Mouse (Mus musculus) heart, embryonic 12.5 days (tissue): Measurements from ENCODE around the gene Erg28. TPM values are rescaled to one million over a fixed set of nuclear protein-coding genes. Genes with fewer than 3 reads are reported as not detected.
A peak's percentile ranks its signal among the peaks of the same experiment; 100 is the strongest.

Source experiments
- ATAC-seq: fragments of 200-750 bp; cut with Nextera tagmentation; 2 replicates; pipeline ENCODE4 v1.8.0; 2017; ENCODE audit warnings: moderate TSS enrichment, moderate library complexity; ENCODE audit not compliant: insufficient number of reproducible peaks, low FRiP score
- H3K27ac ChIP-seq: fragments of 300-500 bp; sonication (generic); 2 replicates; pipeline ENCODE4 v1.5.1; 2016; ENCODE audit warnings: mild to moderate bottlenecking, moderate library complexity; ENCODE audit not compliant: poor library complexity, severe bottlenecking
- H3K27me3 ChIP-seq: fragments of 300-500 bp; sonication (generic); replicated peaks from 2 replicates; pipeline ENCODE4 v1.6.1; 2016; ENCODE audit warnings: mild to moderate bottlenecking, moderate library complexity
- H3K36me3 ChIP-seq: fragments of 300-500 bp; sonication (generic); 2 replicates; pipeline ENCODE4 v1.6.1; 2016; ENCODE audit warnings: mild to moderate bottlenecking, moderate library complexity
- H3K4me1 ChIP-seq: fragments of 300-500 bp; sonication (generic); replicated peaks from 2 replicates; pipeline ENCODE4 v1.6.1; 2016; ENCODE audit warnings: mild to moderate bottlenecking
- H3K4me2 ChIP-seq: fragments of 300-500 bp; sonication (generic); 2 replicates; pipeline ENCODE4 v1.6.1; 2016; ENCODE audit warnings: mild to moderate bottlenecking, moderate library complexity
- H3K4me3 ChIP-seq: fragments of 300-500 bp; sonication (generic); 2 replicates; pipeline ENCODE4 v1.5.1; 2016; ENCODE audit warnings: mild to moderate bottlenecking
- H3K9ac ChIP-seq: fragments of 300-500 bp; sonication (generic); 2 replicates; pipeline ENCODE4 v1.6.1; 2016; ENCODE audit warnings: mild to moderate bottlenecking, moderate library complexity
- H3K9me3 ChIP-seq: fragments of 300-500 bp; sonication (generic); replicated peaks from 2 replicates; pipeline ENCODE4 v1.6.1; 2016; ENCODE audit warnings: mild to moderate bottlenecking, moderate library complexity
- WGBS: fragments of 180-500 bp; shearing (Covaris S2); methylation state at CpG from one replicate; pipeline ENCODE4 v1.1.7; 2016; 5-methylcytosine and 5-hydroxymethylcytosine counted together
- polyA plus RNA-seq: library from polyadenylated mRNA; unstranded; fragments of >200 nt; fragmentation: Nextera tagmentation; extraction: Ambion mirVana; gene quantifications from 2 replicates; pipeline ENCODE4 v1.2.1, GENCODE M21; 2016

Gene Erg28
- polyA plus RNA-seq, 1 experiment from 2014 or later: 81.3 TPM

DNA sequence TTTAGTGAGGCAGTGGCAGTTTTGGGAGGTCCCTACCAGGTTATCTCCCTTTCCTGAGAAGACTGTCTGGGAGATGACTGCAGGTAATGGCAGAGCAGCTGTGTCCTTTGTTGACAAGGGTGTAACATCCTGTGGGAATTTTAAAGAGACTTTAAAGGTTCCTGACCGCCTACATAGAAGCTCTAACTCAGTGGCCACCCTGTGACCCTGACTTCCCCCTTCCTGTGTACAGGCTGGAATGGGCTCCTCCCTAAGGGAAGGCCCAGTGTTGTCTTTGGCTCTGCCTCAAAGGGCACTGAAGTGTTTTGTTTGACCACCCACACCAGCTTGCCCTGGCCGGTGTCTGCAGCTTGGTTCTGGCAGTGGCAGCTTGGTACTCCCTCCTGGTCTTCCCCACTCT lies 10.8 kb downstream of the Erg28 start:
- no peaks in the 10 kb centered on the region for H3K27me3 ChIP-seq
- H3K4me1 ChIP-seq: peaks cover 38% of the 10 kb centered on the region
- 35% methylated on average over 2 of the region's 2 CpGs for WGBS
- no peak overlapping the region for H3K9ac ChIP-seq
- peaks cover 49% of the 10 kb centered on the region for H3K36me3 ChIP-seq
- H3K4me3 ChIP-seq: no peak overlapping the region
- H3K27ac ChIP-seq: peak overlapping the region; percentile 29; the same call in 1 of the 2 replicates
- H3K4me2 ChIP-seq: no peak overlapping the region
- no peaks in the 10 kb centered on the region for H3K9me3 ChIP-seq
- peak; percentile 66 for ATAC-seq

DNA sequence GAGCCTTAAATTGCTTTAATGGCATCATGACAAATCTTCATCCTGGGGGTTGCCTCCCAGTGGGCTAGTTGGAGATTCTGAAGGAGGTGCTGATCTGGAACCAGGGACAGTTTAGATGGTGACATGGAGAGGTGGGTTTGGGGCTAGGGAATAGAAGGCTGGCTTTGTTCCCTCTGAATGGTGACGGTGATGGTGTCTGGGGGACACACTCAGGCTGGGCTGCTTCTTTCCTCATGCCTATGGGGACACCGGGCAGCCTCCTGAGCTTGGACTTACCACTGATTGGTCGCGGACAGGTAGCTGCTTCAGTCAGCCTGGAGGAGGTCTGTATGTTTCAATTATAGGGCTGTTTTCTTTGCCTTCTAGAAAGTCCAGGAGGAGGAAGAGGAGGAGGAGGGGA lies 12.7 kb downstream of the Erg28 start:
- ATAC-seq: no peak
- Histone ChIP-seq H3K27ac (no peak overlapping the region; the same call in 1 of the 2 replicates), H3K4me3 (no peak overlapping the region), H3K4me2 (no peak overlapping the region), H3K9me3 (no peaks in the 10 kb centered on the region), H3K4me1 (peaks cover 32% of the 10 kb centered on the region), H3K27me3 (no peaks in the 10 kb centered on the region), H3K9ac (no peak overlapping the region), H3K36me3 (peaks cover 36% of the 10 kb centered on the region)
- 93% methylated on average over 4 of the region's 4 CpGs for WGBS

DNA sequence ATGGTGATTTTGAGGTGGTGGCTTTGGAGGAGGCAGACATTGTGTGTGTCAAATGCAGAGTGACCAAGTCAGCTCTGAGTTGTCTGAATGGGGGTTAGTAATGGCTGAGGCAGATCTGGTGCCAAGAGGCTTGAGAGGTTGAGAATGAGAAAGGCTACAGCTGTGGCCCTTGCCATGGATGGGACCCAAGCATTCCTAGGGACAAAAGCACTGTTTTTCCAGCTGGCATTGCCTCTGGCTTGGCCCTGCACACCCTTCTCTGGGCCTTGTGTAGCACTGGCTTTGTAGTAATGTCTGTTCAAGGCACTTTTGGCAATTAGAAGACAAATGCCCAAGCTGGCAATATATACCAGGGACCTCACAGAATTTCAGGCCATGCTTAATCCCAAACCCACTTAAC lies 13.4 kb downstream of the Erg28 start:
- H3K27ac ChIP-seq: no peak overlapping the region
- H3K4me3 ChIP-seq: no peak overlapping the region
- H3K36me3 ChIP-seq: peaks cover 29% of the 10 kb centered on the region
- H3K9ac ChIP-seq: no peak overlapping the region
- no peaks in the 10 kb centered on the region for H3K27me3 ChIP-seq
- no peak for ATAC-seq
- H3K4me1 ChIP-seq: peaks cover 32% of the 10 kb centered on the region
- H3K4me2 ChIP-seq: no peak overlapping the region
- H3K9me3 ChIP-seq: no peaks in the 10 kb centered on the region

DNA sequence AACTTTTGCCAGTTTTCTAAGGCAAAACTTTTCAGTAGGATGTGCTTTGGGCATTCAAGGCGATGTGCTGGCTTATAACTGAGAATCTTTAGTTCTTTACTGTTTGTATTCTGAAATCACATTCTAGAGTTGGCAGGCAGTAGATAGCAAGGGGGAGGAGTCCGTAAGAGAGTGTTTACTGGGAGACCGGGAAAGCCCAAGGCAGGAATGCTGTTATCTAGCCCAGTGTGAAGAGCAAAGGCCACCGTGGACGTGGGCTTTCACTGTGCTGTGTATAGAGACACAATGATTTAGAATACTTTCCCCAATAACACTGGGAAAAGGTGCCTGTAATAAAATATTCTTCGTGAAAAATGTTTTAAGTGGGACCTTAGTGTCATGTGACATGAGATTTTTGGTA lies 14.6 kb downstream of the Erg28 start:
- Histone ChIP-seq H3K27ac (peak overlapping the region; percentile 15), H3K4me1 (peaks cover 32% of the 10 kb centered on the region), H3K9me3 (no peaks in the 10 kb centered on the region), H3K36me3 (peaks cover 19% of the 10 kb centered on the region), H3K4me2 (peak overlapping the region; percentile 31; the same call in 1 of the 2 replicates), H3K4me3 (no peak overlapping the region), H3K27me3 (no peaks in the 10 kb centered on the region), H3K9ac (no peak overlapping the region)
- peak; percentile 77 for ATAC-seq
- WGBS: 22% methylated on average over 6 of the region's 6 CpGs

DNA sequence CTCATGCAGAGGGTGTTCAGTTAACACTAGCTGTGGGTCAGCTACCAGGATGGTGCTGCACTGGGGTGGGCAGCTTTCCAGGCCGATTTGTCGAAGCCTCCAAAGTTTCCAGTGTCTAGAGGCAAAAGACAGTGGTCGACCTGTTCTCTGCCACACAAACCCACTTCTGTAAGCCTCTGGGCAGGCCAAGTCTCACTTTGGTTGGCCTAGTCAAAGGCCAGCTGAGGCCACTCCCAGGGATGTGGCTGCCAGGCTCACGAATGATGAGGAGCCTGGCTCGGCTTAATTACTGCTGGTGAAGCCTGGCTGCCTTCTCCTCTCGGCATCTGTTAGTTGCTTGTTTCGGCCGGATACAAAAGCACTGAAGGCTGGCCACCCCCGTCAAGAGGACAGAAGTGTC lies 24.3 kb downstream of the Erg28 start:
- no peak for ATAC-seq
- WGBS: 55% methylated on average over 9 of the region's 9 CpGs
- Histone ChIP-seq H3K4me1 (no peaks in the 10 kb centered on the region), H3K27ac (no peak overlapping the region), H3K9me3 (no peaks in the 10 kb centered on the region), H3K4me3 (no peak overlapping the region), H3K9ac (no peak overlapping the region), H3K27me3 (no peaks in the 10 kb centered on the region), H3K36me3 (no peaks in the 10 kb centered on the region), H3K4me2 (no peak overlapping the region)

DNA sequence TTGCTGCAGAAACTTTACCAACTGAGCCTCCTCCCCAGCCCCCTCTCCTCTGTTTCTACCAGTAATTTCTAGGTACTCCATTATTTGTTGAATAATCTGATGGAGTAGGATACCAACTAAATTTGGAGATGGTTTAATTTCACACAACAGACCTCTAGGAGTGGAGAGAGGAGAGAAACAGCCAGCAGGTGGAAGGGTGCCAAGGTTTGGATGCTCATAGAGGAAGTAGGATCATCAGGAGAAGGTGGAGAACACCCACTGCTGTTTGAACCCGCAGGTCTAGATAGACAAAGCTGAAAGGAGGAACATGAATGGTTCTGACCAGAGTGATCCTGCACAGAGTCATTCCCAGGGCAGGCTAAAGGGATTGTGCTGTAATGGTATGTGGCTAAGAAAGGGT lies 28.8 kb downstream of the Erg28 start:
- Histone ChIP-seq H3K4me2 (no peak overlapping the region), H3K4me1 (0 out of 2 replicates have a peak, but pooled peaks cover 3% of the 10 kb centered on the region), H3K36me3 (no peaks in the 10 kb centered on the region), H3K27ac (no peak overlapping the region), H3K9ac (no peak overlapping the region), H3K4me3 (no peak overlapping the region), H3K9me3 (no peaks in the 10 kb centered on the region), H3K27me3 (no peaks in the 10 kb centered on the region)
- ATAC-seq: no peak
- 76% methylated on average over 1 of the region's 1 CpGs for WGBS

DNA sequence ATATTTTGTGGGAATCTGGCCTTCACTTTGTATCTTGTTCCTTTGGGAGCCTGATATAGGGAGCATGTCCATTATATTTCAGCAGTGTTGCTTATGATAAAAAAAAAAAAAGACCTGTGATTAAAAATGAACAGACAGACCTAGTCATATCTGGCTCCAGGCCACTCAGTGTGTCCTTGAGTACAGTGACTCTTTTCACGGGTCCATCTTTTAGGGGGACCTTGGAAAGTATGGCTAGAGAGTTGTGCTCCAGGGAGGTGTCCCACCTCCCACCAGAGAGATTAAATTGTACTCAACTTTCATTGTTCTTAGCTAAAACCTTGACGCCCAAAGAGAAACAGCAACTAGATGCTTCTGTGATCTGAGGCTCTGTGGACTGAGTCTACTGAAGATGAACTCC lies 30.3 kb downstream of the Erg28 start:
- Histone ChIP-seq H3K36me3 (no peaks in the 10 kb centered on the region), H3K27ac (no peak overlapping the region), H3K4me2 (no peak overlapping the region), H3K4me1 (0 out of 2 replicates have a peak, but pooled peaks cover 3% of the 10 kb centered on the region), H3K4me3 (no peak overlapping the region), H3K9ac (no peak overlapping the region), H3K9me3 (no peaks in the 10 kb centered on the region), H3K27me3 (no peaks in the 10 kb centered on the region)
- no peak for ATAC-seq
- WGBS: 70% methylated on average over 2 of the region's 2 CpGs

DNA sequence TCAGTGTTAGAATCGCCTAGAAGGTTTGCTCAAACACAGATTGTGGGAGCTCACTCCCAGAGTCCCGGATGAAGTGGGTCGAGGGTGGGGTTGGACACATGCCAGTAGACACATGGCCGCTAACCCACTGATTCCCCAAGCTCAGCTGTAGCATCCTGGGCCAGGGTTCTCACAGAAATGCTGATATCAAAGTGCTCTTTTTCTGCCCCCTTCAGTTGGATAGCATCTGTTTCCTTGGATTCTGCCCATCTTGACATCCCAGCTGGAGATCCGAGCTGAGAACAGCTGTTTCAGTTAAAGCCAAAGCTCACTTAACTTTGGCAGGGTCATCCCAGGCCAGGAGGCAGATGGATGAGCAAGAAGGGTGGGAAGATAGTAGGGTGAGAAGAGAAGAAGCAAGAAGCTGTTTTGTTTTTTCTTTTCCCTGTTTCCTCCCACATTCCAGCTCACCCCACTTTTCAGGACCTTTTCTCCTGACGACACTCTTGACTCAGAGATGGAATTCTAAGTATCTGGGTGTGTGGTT lies 31.5 kb downstream of the Erg28 start:
- ATAC-seq: no peak
- 56% methylated on average over 6 of the region's 6 CpGs for WGBS

DNA sequence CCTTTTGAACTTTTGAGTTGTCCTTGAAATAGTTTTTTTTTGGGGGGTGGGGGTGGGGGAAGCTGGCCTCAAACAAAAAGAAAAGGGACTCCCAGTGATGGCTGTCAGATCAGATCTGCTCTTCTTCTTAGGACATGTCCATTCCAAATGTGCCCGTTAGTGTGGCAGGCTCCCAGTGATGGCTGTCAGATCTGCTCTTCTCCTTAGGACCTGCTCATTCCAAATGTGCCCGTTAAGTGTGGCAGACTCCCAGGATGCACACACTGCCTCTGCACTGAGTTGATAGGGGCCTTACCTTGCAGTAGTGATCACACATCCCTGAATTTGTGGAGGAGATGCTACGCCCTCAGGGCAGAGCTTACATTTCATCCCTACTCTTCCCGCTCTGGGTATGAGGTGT lies 32.2 kb downstream of the Erg28 start:
- no peak overlapping the region for H3K4me3 ChIP-seq

More for the DNA sequence above, 31.5 kb downstream of the Erg28 start:
- H3K27me3 ChIP-seq: no peaks in the 10 kb centered on the region
- no peak overlapping the region for H3K4me2 ChIP-seq
- no peaks in the 10 kb centered on the region for H3K36me3 ChIP-seq
- no peaks in the 10 kb centered on the region for H3K9me3 ChIP-seq
- no peak overlapping the region for H3K9ac ChIP-seq
- H3K4me3 ChIP-seq: no peak overlapping the region
- no peak overlapping the region for H3K27ac ChIP-seq
- 0 out of 2 replicates have a peak, but pooled peaks cover 3% of the 10 kb centered on the region for H3K4me1 ChIP-seq

DNA sequence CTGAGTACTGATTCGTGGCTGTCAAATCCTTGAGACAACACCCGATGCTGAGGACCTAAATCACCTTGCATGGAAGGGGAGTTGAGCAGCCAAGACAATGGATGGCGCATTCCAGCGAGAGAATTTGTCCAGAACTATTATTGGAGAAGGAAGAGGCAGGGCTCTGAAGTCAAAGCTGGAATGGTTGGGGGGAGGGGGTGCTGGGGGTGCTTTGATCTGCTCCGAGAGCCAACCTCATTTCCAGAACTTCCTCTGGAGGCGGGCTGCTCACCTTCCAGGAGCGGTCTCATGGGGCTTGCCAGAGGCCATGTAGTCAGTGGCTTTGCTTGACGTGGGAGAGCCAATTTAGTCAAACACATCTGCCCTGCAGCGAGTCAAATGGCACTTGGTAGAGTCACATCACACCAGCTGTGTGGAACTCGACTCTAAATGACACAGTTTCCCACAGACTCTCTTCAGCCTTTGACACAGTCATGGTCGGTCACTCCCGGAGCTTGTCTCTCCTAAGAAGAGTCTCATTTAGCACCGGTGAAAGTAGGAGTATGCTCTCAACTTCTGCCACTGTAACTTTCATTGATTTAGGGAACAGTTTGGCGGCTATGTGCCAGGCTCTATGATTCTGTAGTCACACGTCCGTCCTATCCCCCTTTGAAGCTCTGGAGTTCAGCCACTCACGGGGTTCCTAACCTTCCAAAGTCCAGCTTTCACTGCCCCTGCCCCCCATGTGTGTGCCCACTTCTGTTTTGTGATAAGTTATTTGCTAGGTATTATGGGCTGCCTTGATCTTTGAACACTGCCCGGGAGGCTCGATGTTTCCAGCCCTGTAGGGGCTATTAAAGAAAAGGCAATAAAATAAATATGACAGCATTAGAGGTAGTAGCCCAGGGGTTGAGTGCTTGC lies 39.2 kb downstream of the Erg28 start:
- Histone ChIP-seq H3K27me3 (no peaks in the 10 kb centered on the region), H3K4me1 (no peaks in the 10 kb centered on the region), H3K4me3 (no peak overlapping the region), H3K36me3 (no peaks in the 10 kb centered on the region), H3K9me3 (no peaks in the 10 kb centered on the region), H3K4me2 (no peak overlapping the region), H3K27ac (no peak overlapping the region), H3K9ac (no peak overlapping the region)
- 70% methylated on average over 19 of the region's 19 CpGs for WGBS
- ATAC-seq: no peak

More for the DNA sequence above, 32.2 kb downstream of the Erg28 start:
- no peak for ATAC-seq
- Histone ChIP-seq H3K9me3 (no peaks in the 10 kb centered on the region), H3K4me1 (0 out of 2 replicates have a peak, but pooled peaks cover 3% of the 10 kb centered on the region), H3K36me3 (no peaks in the 10 kb centered on the region), H3K9ac (no peak overlapping the region), H3K27me3 (no peaks in the 10 kb centered on the region), H3K27ac (no peak overlapping the region), H3K4me2 (no peak overlapping the region)
- 79% methylated on average over 4 of the region's 4 CpGs for WGBS

DNA sequence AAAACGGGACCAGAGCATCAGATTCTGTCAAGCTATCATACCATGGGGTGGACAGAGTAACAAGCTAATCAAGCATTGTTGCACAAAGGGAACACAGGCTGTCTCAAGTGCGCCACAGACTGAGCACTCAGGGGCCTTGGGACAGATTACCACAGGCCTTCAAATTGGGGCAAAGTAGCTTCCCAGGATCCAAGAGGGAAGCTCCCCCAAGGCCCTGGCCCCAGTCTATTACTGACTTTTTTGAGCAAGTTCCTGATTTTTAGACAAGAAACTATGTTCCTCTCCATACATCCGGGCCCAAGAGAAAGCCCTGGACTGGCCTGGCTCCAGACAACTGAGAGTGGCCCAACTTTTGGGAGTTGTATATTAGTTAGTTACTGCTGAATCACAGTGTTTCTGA lies 42.7 kb downstream of the Erg28 start:
- no peak for ATAC-seq
- no peak overlapping the region for H3K4me2 ChIP-seq
- H3K27ac ChIP-seq: no peak overlapping the region
- H3K9me3 ChIP-seq: no peaks in the 10 kb centered on the region
- no peaks in the 10 kb centered on the region; the same call in 1 of the 2 replicates for H3K4me1 ChIP-seq
- H3K36me3 ChIP-seq: no peaks in the 10 kb centered on the region
- 79% methylated on average over 3 of the region's 3 CpGs for WGBS
- H3K4me3 ChIP-seq: no peak overlapping the region
- H3K9ac ChIP-seq: no peak overlapping the region
- no peaks in the 10 kb centered on the region for H3K27me3 ChIP-seq
